Comparison of ENCODE assay signal across 8 mouse cellular contexts in genomic region chr17:51812942-51813783, GRCm38 (mm10). TPM values are rescaled to one million over a fixed set of nuclear protein-coding genes. Genes with fewer than 3 reads are reported as not detected.
DNase-seq lines count a peak whose midpoint lies in the region; ATAC-seq and TF ChIP-seq lines count a peak whose summit lies in the region.

No protein-coding gene starts in this region.

- H3K27me3 ChIP-seq in liver, embryonic 14.5 days (ENCODE audit: control insufficient read depth, insufficient read depth, low read length) = peaks cover 28% of the 10 kb centered on the region
- H3K27me3 ChIP-seq in stomach, postnatal 0 days (ENCODE audit: control insufficient read depth, insufficient read depth, low read length) = no peaks in the 10 kb centered on the region

- peak overlapping the region; percentile 88 for H3K27ac ChIP-seq in gastrocnemius, adult 2 months
- no peak overlapping the region for H3K27ac ChIP-seq in liver, embryonic 14.5 days
- H3K27ac ChIP-seq in stomach, postnatal 0 days (replicated peaks) = peak overlapping the region; percentile 30

- peak overlapping the region; percentile 72 for H3K4me2 ChIP-seq in liver, embryonic 14.5 days (ENCODE audit: low read depth)
- peak overlapping the region; percentile 95 for H3K4me2 ChIP-seq in stomach, postnatal 0 days (replicated peaks; ENCODE audit: low read depth)

- DNase-seq in left cerebral cortex, postnatal 36 days (ENCODE audit: low spot score in 2 of 2) = peak; percentile 55 to 69
- DNase-seq in left cerebral cortex, adult 9 months (ENCODE audit: low spot score in 2 of 2) = no peak
- DNase-seq in cerebellum, adult 9-10 months = peak; percentile 67
- DNase-seq in gastrocnemius, adult 2 months = peak; percentile 82
- DNase-seq in liver, embryonic 14.5 days (ENCODE audit: low read depth in 3 of 3, low spot score in 3 of 3) = no peak
- DNase-seq in neural tube, embryonic 10.5 days (ENCODE audit: extremely low spot score, low spot score) = peak; percentile 79
- DNase-seq in stomach, postnatal 0 days (ENCODE audit: low spot score) = peak; percentile 55

- no peak overlapping the region for H3K9ac ChIP-seq in liver, embryonic 14.5 days (replicated peaks)
- H3K9ac ChIP-seq in stomach, postnatal 0 days (ENCODE audit: low read length) = peak overlapping the region; percentile 72

- WGBS in liver, embryonic 14.5 days (ENCODE audit: insufficient replicate concordance) = 1% methylated on average over 94 of the region's 115 CpGs
- under 1% methylated on average over 60 of the region's 115 CpGs for whole genome bisulfite sequencing in stomach, postnatal 0 days

- H3K4me3 ChIP-seq in gastrocnemius, adult 2 months = peak overlapping the region; percentile 88
- H3K4me3 ChIP-seq in liver, embryonic 14.5 days (ENCODE audit: insufficient read depth in 1 of 2, low read depth in 2 of 2, low read length in 2 of 2) = peak overlapping the region; percentile 47 to 58
- peak overlapping the region; percentile 85 for H3K4me3 ChIP-seq in stomach, postnatal 0 days (ENCODE audit: low read depth, low read length)

- TF ChIP-seq EP300 in liver, embryonic 14.5 days (IDR thresholded peaks at IDR 0.05; ENCODE audit: low read depth) = no peak
- TF ChIP-seq EP300 in stomach, postnatal 0 days (optimal IDR thresholded peaks at IDR 0.05) = no peak

- no peaks in the 10 kb centered on the region for H3K36me3 ChIP-seq in liver, embryonic 14.5 days (replicated peaks; ENCODE audit: control insufficient read depth, insufficient read depth, low read depth)
- no peaks in the 10 kb centered on the region for H3K36me3 ChIP-seq in stomach, postnatal 0 days (ENCODE audit: control insufficient read depth, insufficient read depth, low read length)

- peak; percentile 38 for ATAC-seq in inflammation-experienced regulatory T-cells, adult 6 months
- ATAC-seq in liver, embryonic 14.5 days (ENCODE audit: insufficient read depth) = peak; percentile 39; the same call in 1 of the 2 replicates
- ATAC-seq in stomach, postnatal 0 days (ENCODE audit: low FRiP score, low TSS enrichment) = peak; percentile 65

- no peaks in the 10 kb centered on the region for H3K9me3 ChIP-seq in liver, embryonic 14.5 days (ENCODE audit: control insufficient read depth, low read length)
- no peaks in the 10 kb centered on the region for H3K9me3 ChIP-seq in stomach, postnatal 0 days (ENCODE audit: control insufficient read depth, low read length)

- intact Hi-C loops in left cerebral cortex, postnatal 36 days (cut with DNase I) = no loop called here
- intact Hi-C loops in gastrocnemius, adult 2 months (cut with DNase I) = no loop called here

- H3K4me1 ChIP-seq in liver, embryonic 14.5 days (replicated peaks; ENCODE audit: control insufficient read depth in 2 of 2, insufficient read depth in 2 of 2, low read length in 1 of 2) = 0 out of 4 replicates have a peak, but pooled peaks cover 0 to 3% of the 10 kb centered on the region in 2 experiments
- no peaks in the 10 kb centered on the region for H3K4me1 ChIP-seq in stomach, postnatal 0 days (replicated peaks; ENCODE audit: control insufficient read depth, insufficient read depth)

- TF ChIP-seq CTCF in gastrocnemius, adult 2 months (IDR thresholded peaks at IDR 0.05) = peak; percentile 5; the same call in 1 of the 2 replicates
- no peak for TF ChIP-seq CTCF in liver, embryonic 14.5 days (IDR thresholded peaks at IDR 0.05; ENCODE audit: low read depth)
- TF ChIP-seq CTCF in stomach, postnatal 0 days (IDR thresholded peaks at IDR 0.05; ENCODE audit: low read depth) = no peak

RNA-seq across cellular contexts. Expression of gene Satb1, which starts 19.9 kb away (rescaled TPM):
- total RNA-seq in left cerebral cortex, postnatal 36 days (2021) = 100 to 1,000 TPM; 112 to 150 TPM
- 10 to 100 TPM; 68.6 to 72.7 TPM for total RNA-seq in gastrocnemius, adult 2 months (2021)
- 10 to 100 TPM; 17.0 to 63.3 (median 36.8) TPM for polyA plus RNA-seq in inflammation-experienced regulatory T-cells, adult 6 months (2017; shearing (Covaris generic))
- 0.68 and 0.96 TPM in 2 replicates for polyA plus RNA-seq in liver, embryonic 14.5 days (2012; rRNA removed)
- 0.74 and 1.2 TPM in 2 replicates for polyA plus RNA-seq in liver, embryonic 14.5 days (2014; fragmentation: Nextera tagmentation; extraction: Ambion mirVana)
- 2.6 and 2.9 TPM in 2 replicates for polyA plus RNA-seq in stomach, postnatal 0 days (2015; fragmentation: Nextera tagmentation; extraction: Ambion mirVana)

Comparison
In these comparisons a context has a peak if more than half of its experiments do, and no peak if none do; other contexts are left out.
1. DNase-seq: peak in left cerebral cortex, postnatal 36 days (2 of 2), cerebellum, adult 9-10 months (single experiment), gastrocnemius, adult 2 months (single experiment), neural tube, embryonic 10.5 days (single experiment) and stomach, postnatal 0 days (single experiment); none in left cerebral cortex, adult 9 months (0 of 2) and liver, embryonic 14.5 days (0 of 3).
2. Peak in every context shown above with its lines, with median percentiles within 50 percentile points of each other: H3K4me3 ChIP-seq and ATAC-seq.